Mouse (Mus musculus) gonadal fat pad, adult 2 months (tissue): ENCODE results near the gene Ube2v1. TPM values are rescaled to one million over a fixed set of nuclear protein-coding genes. Genes with fewer than 3 reads are reported as not detected.
"Not testable (repeated sequence)": the region's sequence is repeated elsewhere in the genome, so short reads cannot be mapped to it uniquely, and the experiment has no call there.

ENCODE experiments used
- DNase-seq: peaks from one replicate; pipeline ENCODE4 v3.0.0-alpha.2; 2012; ENCODE audit warnings: low read depth
- polyA plus RNA-seq: library from polyadenylated mRNA; depleted of rRNA; stranded (reverse); fragments of >200 nt; gene quantifications from 2 replicates; pipeline ENCODE4 v1.2.3, GENCODE M21; 2012

Ube2v1 gene
- polyA plus RNA-seq, 1 experiment, result 109 TPM

DNA sequence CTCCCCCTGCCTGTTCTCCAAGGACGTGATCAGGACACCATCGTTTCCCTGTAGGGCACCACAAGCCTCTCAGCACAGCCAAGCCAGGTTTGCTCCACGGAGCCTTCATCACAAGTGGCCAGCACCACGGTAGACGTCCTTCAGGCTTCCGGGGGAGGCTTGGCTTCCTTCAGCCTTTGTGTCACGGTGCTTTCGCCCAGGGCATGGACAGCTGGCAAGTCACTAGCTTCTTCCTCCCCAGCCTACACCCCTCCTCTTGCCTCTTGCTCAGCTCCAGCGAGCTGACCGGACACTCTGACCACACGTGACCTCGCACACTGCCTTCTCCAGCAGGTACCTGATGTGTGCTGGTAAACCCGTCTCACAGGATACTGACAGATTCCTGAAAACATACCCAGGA, 9.5 kb downstream of the Ube2v1 start:
- DNase-seq, result no peak

DNA sequence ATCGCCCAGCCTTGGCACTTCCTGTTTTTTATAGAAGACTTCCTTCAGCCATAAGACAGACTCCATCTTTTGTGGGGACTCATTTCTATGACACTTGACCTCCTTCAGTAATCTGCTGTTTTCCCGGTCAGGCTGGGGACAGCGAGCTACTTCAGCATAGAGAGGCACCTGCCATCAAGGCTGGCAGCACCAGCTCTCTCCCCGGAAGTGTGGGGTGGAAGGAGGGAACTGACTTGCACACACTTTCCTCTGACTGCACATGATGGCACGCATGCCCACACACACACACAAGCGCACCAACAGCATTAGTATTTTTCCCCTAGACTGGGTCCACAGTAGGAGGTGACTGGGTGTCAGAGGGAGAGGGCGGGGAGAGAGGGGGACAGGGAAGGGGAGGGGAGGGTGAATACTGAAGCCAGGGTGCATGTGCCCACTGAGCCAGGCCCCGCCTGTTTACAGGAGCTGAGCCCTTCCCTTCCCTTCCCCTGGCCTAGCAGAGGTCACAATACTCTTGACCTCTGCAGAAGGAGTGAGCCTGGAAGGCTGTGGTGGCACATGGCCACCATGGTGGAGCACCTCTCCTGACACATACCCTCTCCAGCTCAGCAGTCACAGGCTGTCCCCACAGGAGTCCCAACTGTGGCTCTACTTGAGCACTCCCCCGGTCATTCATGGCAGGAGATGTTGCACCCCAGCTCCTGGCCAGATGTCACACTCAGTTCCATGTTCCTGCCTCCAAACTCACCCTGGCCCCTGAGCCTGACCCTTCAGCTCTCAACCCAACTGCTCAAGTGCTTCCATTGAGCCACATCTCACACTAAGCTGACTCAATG, 10.4 kb downstream of the Ube2v1 start:
- DNase-seq, result no peak

DNA sequence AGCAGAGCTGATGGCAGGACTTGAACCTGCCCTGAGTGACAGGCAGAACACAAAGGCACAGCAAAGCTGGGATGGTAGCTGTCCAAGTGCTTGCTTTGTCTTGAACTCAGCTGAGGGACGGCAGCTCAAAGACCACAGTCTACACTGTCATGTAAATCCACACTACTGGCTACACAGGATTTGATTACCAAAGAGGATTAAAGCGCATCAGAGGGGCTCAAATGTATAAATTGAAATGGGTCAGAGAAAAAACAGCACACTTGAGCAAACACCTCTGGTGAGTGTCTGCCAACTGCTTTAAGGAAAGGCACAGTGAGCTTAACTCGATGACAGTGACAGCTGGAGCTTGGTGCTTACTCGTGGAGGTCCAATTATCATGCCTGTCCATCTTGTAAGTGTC, 14.4 kb downstream of the Ube2v1 start:
- DNase-seq, result no peak

DNA sequence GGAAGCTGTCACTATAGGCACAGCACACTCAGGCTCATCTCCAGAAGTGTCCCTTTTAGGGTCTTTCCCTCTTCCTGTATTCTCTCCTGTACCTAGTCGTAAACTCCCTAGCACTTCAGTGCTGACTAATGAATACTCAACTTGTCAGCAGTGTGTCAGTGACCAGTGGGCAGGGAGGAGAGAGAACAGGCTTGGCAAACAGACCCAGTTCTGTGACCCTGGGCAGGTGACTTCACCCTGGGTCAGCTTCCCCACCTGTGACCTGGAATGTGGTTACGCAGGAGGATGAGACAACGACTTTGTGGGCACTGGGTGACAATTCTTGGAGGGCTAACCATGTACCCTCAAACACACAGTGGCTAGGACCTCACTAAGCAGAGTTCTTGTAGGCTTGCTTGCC, 14.9 kb downstream of the Ube2v1 start:
- DNase-seq, result no peak

DNA sequence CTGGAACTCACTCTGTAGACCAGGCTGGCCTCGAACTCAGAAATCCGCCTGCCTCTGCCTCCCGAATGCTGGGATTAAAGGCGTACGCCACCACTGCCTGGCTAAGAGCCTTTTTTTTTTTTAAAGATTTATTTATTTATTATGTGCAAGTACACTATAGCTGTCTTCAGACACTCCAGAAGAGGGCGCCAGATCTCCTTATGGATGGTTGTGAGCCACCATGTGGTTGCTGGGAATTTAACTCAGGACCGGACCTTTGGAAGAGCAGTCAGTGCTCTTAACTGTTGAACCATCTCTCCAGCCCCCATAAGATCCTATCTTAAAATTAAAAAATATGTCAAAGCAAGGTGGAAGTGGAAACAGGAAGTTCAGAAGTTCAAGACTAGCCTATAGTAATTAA, 18.6 kb downstream of the Ube2v1 start:
- DNase-seq, result not testable (repeated sequence)

DNA sequence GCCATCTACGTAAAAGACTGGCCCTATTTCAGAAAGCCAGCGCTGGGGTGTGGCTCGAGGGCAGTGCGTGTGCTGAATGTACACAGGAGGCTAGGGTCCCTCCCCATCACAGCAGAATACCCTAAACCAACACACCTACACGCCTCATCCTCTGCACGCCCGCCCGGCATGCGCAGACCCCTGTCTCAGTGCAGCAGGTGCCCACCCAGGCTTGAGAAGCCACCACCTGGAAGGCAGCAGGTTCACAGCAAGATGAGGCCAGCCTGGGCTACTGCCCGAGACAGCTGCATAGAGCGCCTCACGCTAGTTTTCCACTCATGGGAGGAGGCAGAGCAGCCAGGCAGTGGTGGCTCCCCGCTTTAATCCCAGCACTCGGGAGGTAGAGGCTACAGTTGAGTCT, 19.8 kb downstream of the Ube2v1 start:
- no peak for DNase-seq

DNA sequence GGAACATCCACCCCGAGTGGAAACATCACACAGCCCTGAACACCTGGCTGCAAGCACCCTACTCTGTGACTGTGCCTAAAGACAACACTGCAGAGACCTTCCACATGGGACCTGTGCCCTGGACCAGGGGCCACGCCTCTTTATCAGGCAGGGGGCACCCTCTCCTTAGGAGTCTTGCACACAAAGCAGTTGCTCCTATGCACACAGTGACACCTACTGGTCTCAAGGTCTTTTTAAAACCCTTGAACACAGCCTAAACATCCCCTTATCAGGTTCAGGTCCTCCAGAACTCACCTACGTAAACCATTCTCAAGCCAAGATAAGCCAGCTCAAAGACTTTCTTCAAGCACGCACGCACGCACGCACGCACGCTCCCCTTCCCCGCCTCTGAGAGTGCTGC, 20.6 kb downstream of the Ube2v1 start:
- no peak for DNase-seq

DNA sequence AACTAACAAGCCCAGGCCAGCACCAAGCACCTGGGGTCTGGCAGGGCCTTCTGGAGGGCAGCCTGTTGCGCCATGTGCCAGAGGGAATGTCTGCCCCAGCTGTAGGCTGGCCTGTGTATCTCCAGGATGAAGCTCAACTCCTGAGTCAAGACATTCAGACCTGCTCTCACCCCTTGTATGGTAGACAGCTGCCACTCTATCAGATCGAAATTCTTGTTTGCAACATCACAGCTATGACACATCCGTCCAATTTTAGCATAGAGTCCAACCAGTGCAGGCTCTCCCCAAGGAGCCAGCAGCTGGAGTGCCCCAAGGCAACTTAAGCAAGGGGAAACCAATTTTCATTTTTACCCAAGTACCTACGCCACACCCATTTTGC, 25.2 kb downstream of the Ube2v1 start:
- DNase-seq, result no peak

DNA sequence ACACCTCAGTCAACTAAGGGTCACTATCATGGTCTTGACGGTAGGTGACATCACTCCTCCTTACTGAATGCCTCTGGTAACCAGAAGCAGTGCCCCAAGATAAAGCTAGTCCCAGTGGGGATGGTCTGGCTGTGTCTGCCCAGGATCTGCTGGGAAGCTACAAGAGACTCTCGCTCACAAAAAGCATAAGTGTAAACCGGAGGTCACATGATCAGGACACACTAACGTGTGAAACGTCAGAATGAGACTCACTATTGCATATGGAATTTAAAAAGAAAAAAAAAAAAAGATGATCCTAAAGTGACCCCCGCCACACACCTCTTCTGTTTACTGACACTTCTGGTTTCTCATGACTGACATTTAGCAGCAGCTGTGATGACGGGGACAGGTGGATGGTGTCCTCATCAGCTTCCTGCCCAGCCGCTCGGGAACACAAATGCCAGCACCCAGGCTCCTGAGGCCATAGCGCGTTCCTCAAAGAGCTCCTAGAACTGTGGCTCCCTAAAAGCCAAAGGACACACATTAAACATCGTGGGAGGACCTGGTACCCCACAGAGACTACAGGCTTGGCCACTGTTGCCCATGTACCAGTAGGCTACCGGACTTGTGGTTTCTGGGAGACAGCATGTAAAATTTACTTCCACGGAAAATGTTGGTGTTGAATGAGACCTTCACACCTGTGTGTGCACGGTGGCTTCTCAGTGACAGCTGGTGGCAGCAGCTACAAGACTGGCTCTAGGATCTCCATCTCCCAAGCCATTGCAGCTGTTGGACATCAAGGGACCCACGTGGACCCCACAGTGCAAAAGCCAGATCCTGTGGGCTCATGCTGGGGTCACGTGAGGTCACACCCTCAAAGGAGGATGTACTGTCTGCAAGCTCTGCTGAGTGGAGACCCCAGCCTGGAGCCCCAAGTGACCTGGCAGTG, 25.8 kb downstream of the Ube2v1 start:
- no peak for DNase-seq

DNA sequence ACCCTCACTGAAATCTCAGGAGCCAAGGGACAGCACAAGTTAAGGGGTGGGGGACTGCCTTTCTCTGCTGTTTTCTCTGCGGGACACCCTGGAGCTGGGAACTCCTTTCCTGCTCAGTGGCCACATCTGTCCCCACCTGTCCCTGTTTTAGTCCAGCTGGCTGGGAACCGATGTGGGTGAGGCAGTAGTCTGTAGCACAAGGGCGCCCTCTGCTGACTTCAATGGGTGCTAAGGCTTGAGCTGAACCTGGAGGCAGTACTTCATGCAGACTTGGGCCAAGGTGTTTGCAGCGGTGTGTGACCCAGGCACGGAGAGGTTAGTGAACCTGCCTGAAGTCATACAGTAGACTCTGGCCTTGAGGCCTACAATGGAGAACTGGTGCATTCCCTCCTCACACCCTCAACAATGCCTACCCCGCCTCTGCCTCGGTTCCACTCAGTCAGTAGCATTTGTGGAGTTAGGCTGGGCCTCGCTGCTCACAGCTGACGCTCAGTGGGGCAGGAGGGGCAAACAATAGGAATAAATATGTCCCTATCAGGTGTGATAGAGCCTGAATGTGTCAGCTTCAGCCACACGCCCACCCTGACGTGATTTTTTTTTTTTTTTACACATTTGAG, 26.6 kb downstream of the Ube2v1 start:
- no peak for DNase-seq

DNA sequence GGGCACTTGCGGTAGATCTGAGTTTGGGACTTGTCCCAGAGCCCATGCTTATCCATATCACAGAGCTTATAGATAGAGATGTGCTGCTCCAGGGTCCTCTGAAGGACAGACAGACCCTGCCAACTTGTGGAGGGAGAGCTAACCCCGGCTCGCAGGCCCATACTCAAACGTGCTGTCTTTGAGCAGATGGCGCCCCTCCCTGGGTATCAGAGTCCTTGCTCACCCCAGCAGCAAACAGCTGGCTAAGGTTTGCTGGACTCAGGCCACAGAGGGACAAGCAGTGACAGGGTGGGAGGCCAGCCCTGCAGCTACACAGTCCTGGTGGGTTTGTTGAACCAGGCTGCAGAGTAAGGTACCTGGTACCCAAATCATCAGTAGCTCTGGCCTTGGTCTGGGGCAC, 28.9 kb downstream of the Ube2v1 start:
- no peak for DNase-seq

DNA sequence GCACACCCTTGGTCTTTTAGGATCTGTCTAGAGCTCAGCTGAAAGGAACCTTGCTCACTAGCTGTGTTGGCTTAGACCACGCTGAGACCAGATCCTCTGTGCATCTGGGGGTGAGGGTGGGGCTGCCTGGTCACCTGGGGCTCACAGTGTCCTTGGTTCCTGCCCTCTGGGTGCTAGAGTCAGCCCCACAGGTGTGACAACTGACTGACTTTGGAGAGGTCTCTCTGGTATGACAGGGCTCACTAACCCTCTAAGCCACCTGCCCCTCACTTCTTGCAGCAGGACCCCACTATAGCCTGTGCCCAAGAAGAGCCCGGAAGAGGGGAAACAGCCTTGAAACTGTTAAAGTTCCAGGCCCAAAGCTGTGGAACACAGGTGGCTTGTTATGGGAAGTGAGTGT, 29.5 kb downstream of the Ube2v1 start:
- no peak for DNase-seq

DNA sequence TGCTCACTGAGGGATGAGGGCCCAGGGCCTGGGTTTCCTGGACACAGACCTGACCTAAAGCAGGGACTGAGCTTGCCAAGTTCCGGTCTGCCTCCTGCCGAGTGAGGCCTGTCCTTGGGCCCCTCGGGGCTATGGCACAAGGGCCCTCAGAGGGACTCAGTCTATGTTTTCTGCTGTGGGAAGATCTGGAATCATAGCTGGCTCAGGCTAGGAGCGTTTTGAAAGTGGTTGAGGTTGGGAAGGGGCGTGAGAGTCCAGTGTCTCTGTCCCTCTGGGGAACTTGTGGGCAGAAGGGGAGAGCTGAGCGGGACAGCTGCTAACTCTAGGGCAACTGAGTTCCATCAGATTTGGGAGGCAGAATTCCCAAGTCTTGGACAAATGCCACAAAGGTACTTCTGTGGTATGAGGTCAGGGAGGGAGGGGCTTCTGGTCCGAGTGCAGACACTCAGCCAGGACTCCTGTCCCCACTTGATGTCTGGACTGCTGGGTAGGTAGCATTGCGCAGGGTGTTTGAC, 31.4 kb downstream of the Ube2v1 start:
- no peak for DNase-seq

DNA sequence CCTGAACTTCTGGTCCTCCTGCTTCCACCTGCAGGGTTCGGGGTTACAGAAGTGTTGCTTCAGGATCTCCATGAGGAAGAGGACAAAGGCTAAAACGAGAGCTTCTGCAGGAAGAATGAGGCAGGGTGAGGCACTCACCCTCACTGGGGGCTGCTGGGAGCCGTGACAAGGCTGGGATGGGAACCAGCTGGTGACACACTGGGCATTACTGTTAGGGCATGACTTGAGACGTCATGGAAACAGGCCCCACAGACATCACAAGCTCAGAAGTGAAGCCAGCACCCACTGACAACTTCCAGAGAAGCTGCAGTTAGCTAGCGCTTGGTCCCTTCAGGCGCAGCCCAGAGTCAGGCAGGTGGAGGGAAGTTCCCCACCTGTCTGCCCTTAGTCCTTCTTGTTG, 32.0 kb downstream of the Ube2v1 start:
- DNase-seq, result no peak

DNA sequence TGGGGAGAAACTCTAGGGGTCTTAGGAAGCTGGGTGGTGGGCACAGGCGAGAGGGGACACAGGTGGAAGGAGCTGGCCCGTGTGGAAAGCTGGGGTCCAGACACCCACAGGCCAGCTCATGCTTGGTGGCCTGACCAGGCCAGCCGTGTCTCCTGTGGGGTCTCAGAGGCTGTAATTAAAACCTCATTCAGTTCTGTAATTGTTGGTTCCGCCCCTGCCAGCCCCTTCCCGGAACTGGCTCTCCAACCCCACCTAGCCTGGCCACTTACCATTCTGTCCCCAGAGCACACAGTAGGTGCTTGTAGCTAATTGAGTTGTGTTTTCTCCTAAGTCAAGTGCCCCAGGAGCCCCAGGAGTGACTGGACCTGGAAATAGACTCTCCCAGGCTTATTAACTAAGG, 32.7 kb downstream of the Ube2v1 start:
- no peak for DNase-seq

DNA sequence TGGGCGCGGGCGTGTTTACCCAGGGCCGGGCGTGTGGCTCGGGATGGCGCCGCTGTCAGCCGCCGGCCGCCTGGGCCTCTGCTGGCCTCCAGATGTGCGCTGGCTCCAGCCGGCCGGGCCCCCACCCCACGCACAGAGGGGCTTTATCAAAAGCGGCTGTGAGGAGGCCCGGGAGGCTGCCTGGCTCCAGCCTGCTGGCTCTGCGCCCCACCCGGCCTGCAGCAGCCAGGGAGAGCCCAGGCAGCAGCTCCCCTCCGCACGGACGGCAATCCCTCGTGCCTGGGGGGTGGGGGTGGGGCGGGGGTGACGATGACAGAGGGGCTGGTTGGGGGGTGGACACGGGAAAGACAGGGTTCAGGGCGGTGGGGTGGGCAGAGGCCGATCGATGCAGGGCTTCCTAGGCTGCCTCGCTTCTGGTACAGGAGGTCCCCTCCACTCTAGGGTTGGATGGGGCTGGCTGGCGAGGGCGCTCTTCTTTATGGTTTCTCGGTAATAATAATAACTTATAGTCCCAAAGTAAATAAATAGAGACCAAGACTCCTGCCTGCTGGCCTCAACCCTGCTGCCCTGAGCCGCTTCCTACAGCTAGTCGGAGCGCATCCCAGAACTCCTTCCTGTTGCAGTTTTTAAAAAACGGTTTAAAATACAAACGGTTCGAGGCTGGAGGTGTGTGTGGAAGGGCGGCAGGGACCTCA, 34.3 kb downstream of the Ube2v1 start:
- no peak for DNase-seq

DNA sequence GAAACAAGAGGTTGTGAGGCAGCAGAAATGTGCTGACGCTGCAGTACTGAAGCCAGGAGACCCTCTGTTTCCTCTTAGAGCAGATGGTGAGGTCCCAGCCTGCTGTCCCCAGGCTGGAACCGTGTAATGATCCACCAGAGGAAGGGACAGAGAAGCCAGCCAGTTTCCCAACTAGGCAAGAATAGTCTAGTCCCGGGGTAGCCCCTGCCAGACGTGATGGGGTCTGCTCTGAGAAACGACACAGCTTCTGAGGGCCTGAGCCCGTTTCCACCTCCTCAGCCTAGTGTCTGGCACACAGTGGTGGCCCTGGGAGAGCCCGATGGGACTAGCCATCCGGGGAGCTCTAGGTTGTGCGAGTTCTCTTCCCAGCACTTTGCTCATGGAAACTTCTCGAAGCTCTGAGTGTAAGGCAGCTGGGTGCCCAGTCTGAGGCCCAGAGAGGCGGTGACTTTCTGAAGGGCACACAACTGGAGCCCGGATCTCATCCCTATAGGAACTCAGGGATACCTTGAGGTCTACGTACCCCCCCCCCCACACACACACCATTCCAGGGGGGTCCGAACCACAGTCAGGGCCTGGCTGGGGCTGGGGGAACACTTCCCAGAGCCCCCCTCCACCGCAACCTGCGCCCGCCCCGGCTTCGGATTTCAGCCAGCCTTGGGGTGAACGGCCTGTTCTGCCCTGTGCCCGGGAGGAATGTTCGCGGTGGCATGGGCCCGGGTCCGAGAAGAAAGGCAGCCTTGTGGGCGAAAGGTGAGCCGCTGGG, 35.0 kb downstream of the Ube2v1 start:
- DNase-seq, result no peak

DNA sequence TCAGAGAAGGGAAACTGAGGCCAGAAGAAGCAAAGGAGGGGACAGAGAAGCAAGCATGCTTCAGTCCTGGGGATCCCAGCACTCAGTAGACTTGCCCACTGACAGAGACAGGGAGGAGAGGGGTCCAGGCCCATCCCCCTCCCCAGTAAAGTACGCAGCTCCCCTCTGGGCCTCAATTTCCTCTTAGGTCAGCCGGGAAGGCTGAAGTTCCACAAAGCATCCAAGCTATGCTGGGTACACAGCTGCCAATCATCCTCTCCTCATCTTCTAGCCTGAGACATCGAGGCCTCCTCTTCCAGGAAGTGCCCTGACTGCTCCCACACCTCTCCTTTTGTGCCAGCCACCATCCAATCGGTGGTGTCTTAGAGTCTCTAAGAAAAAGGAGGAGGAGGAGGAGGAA, 35.6 kb downstream of the Ube2v1 start:
- DNase-seq, result no peak

DNA sequence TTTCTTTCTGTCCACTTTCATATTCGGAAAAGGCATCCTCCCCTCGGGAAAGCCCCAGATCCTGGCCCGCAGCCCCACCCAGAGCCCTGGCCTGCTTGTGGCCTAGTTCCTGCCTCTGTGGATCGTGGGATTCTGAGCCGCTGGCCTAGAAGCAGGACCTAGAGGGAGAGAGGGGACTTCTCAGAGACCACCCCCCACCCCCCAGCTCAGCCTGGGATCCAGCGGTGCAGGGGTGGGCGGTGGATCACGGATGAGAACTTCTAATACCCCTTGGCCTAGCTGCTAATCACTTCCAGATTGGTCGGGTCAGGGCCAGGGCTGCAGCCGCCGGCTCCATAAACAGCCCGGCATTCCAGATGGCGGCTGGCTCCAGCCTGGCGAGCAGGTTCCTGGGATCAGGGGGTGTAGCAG, 36.1 kb downstream of the Ube2v1 start:
- DNase-seq, result no peak

DNA sequence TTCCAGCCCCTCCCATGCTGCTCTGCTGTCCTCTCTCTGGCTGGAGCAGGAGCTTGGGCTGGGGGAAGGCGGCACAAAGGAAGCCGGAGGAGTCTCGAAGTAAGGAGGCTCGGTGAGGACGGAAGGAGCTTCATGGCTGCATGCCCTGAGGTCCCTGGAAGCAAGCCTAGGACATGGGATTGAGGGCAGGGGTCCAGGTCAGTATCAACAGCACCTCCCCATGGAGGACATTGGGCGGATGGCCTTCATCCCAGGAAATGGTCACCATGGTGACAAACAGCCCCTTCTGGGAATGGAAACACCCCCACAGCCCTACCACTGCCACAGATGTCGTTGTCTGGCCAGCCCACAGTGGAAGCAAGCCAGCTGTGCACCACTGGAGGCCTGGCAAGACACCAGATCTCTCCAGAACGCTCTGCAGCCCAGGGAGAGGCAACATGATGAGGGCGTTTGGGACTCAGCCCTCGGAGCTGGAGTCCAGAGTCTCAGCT, 37.4 kb downstream of the Ube2v1 start:
- DNase-seq, result no peak
